Mouse (Mus musculus) embryonic facial prominence, embryonic 10.5 days (tissue): ENCODE measurements at regions not wholly inside any gene's neighbourhood (a gene's known extent, or its start where the extent isn't known, plus 50 kb on each side); places are given as distances from the start of the nearest gene placed in this dataset.
"Not testable (repeated sequence)": the region's sequence is repeated elsewhere in the genome, so short reads cannot be mapped to it uniquely, and the experiment has no call there.

Source experiments
- DNase-seq: peaks from one replicate; pipeline ENCODE4 v3.0.0-alpha.2; 2017; ENCODE audit warnings: low spot score
- H3K27ac ChIP-seq: fragments of 300-500 bp; sonication (generic); replicated peaks from 2 replicates; pipeline ENCODE4 v1.5.1; 2016; ENCODE audit warnings: mild to moderate bottlenecking
- H3K27me3 ChIP-seq: fragments of 300-500 bp; sonication (generic); replicated peaks from 2 replicates; pipeline ENCODE4 v1.6.1; 2016; ENCODE audit warnings: low read depth, mild to moderate bottlenecking; ENCODE audit not compliant: poor library complexity, severe bottlenecking
- H3K36me3 ChIP-seq: fragments of 300-500 bp; sonication (generic); replicated peaks from 2 replicates; pipeline ENCODE4 v1.6.1; 2016; ENCODE audit warnings: mild to moderate bottlenecking, moderate library complexity
- H3K4me1 ChIP-seq: fragments of 300-500 bp; sonication (generic); 2 replicates; pipeline ENCODE4 v1.6.1; 2016
- H3K4me3 ChIP-seq: fragments of 300-500 bp; sonication (generic); 2 replicates; pipeline ENCODE4 v1.5.1; 2016; ENCODE audit warnings: mild to moderate bottlenecking, moderate library complexity
- H3K9me3 ChIP-seq: fragments of 300-500 bp; sonication (generic); 2 replicates; pipeline ENCODE4 v1.6.1; 2016; ENCODE audit warnings: mild to moderate bottlenecking
- WGBS: fragments of 180-500 bp; shearing (Covaris S2); methylation state at CpG from one replicate; pipeline ENCODE4 v1.1.7; 2016; 5-methylcytosine and 5-hydroxymethylcytosine counted together

GRCm38 (mm10) chr13:5566896-5567295 lies 294.4 kb upstream of the Klf6 start:
- Histone ChIP-seq H3K9me3 (no peaks in the 10 kb centered on the region), H3K36me3 (no peaks in the 10 kb centered on the region), H3K27ac (no peak overlapping the region), H3K4me3 (no peak overlapping the region), H3K27me3 (no peaks in the 10 kb centered on the region), H3K4me1 (no peaks in the 10 kb centered on the region)
- WGBS = 90% methylated on average over 2 of the region's 2 CpGs
- no peak for DNase-seq

- H3K27me3 ChIP-seq = no peaks in the 10 kb centered on the region
- H3K9me3 ChIP-seq = no peaks in the 10 kb centered on the region
- WGBS = 84% methylated on average over 1 of the region's 1 CpGs
- H3K4me1 ChIP-seq = no peaks in the 10 kb centered on the region
- H3K4me3 ChIP-seq = no peak overlapping the region
- no peaks in the 10 kb centered on the region for H3K36me3 ChIP-seq
- DNase-seq = no peak
- no peak overlapping the region for H3K27ac ChIP-seq
Measured at GRCm38 (mm10) chr13:5569579-5569978, 291.7 kb upstream of the Klf6 start.

DNA sequence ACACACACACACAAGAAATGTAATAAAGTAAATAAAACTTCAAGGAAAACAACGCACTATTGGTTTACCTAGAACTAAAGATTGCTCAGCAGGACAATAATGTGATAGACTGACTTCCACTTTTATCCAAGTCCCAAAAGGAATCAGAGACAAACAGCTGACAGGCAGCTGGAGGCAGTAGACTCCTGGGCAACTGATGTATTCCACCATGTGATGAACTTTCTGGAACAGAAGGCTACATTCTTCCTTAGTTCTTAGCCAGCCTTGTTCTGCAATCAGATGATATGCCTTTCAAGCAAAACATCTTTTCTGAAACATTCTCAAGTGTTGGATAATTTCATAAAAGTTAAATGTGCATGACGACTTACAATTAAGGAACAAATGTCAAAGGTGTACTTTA lies 290.9 kb upstream of the Klf6 start:
- 84% methylated on average over 2 of the region's 2 CpGs for WGBS
- Histone ChIP-seq H3K4me1 (no peaks in the 10 kb centered on the region), H3K27me3 (no peaks in the 10 kb centered on the region), H3K27ac (no peak overlapping the region), H3K4me3 (no peak overlapping the region), H3K9me3 (no peaks in the 10 kb centered on the region), H3K36me3 (no peaks in the 10 kb centered on the region)
- DNase-seq = no peak

- no peaks in the 10 kb centered on the region for H3K27me3 ChIP-seq
- H3K27ac ChIP-seq = no peak overlapping the region
- 83% methylated on average over 5 of the region's 5 CpGs for WGBS
- no peaks in the 10 kb centered on the region for H3K4me1 ChIP-seq
- no peak for DNase-seq
- no peaks in the 10 kb centered on the region for H3K9me3 ChIP-seq
- no peak overlapping the region for H3K4me3 ChIP-seq
- H3K36me3 ChIP-seq = no peaks in the 10 kb centered on the region
Measured at GRCm38 (mm10) chr13:5576568-5576967, 284.7 kb upstream of the Klf6 start.

- not testable (repeated sequence) for H3K27me3 ChIP-seq
Measured at GRCm38 (mm10) chr13:5583681-5584080, 277.6 kb upstream of the Klf6 start.

DNA sequence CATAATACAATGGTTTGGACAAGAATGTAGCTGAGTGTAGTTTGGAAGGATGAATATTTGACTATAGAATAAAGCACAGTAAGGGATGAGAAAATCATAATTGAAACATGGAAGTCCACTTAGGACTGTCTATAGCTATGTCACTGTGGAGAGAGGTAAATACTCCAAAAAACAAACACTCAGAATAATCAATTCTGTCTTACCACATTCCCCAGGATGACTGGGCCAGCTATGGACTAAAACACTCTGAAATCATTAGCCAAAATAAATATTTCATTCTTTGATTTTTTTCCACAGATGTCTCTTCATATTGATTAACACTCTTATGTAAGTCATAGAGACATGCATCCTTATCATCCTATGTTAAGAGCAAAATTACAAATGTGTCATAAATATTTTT lies 274.1 kb upstream of the Klf6 start:
- Histone ChIP-seq H3K27ac (no peak overlapping the region), H3K27me3 (no peaks in the 10 kb centered on the region), H3K4me3 (no peak overlapping the region), H3K9me3 (no peaks in the 10 kb centered on the region), H3K36me3 (no peaks in the 10 kb centered on the region), H3K4me1 (no peaks in the 10 kb centered on the region)
- no peak for DNase-seq

More at GRCm38 (mm10) chr13:5583681-5584080, 277.6 kb upstream of the Klf6 start:
- not testable (repeated sequence) for H3K4me1 ChIP-seq, H3K9me3 ChIP-seq, H3K27ac ChIP-seq, H3K36me3 ChIP-seq, DNase-seq, H3K4me3 ChIP-seq
- 90% methylated on average over 7 of the region's 7 CpGs for WGBS

GRCm38 (mm10) chr13:5591286-5591685 lies 270.0 kb upstream of the Klf6 start:
- Histone ChIP-seq H3K27me3 (no peaks in the 10 kb centered on the region), H3K36me3 (no peaks in the 10 kb centered on the region), H3K4me1 (no peaks in the 10 kb centered on the region), H3K9me3 (no peaks in the 10 kb centered on the region), H3K27ac (no peak overlapping the region), H3K4me3 (no peak overlapping the region)
- DNase-seq = no peak
- 74% methylated on average over 2 of the region's 2 CpGs for WGBS

DNA sequence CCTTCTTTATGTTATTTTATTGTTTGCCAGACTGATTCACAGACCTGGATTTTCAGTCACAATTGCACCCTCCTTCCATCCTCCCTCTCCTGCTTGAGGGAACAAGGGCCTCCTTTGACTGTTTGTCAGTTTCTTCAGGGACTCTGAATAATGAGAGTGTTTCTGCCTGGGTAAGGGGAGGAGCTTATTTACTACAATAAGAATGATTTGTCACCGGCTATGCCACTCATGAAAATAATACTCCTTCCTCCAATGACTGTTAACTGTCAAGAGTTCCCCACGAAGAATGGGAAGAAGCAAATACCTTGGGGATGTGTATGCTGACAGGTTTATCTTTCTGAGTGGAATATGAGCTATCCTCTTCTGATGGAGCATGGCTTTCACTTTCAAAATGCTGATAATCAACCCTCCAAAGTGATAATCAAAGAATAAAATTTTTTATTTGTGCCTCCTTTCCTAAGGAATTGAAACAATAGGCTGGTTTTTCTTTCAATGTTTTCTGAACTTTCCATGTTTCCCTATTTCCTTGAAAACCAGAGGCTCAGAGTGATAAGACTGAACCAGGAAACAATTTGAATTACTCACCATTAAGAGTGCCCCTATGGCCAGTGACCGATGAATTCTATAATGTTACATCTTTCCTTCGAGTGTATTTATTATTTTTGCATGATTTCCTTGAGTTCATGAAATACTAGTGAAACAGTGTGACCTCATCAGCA lies 269.3 kb upstream of the Klf6 start:
- DNase-seq = no peak
- Histone ChIP-seq H3K27ac (no peak overlapping the region), H3K9me3 (no peaks in the 10 kb centered on the region), H3K4me3 (no peak overlapping the region), H3K36me3 (no peaks in the 10 kb centered on the region), H3K27me3 (no peaks in the 10 kb centered on the region), H3K4me1 (no peaks in the 10 kb centered on the region)
- WGBS = 64% methylated on average over 4 of the region's 4 CpGs

GRCm38 (mm10) chr13:5592556-5593061 lies 268.7 kb upstream of the Klf6 start:
- no peaks in the 10 kb centered on the region for H3K27me3 ChIP-seq
- H3K4me1 ChIP-seq = no peaks in the 10 kb centered on the region
- H3K27ac ChIP-seq = no peak overlapping the region
- no peak overlapping the region for H3K4me3 ChIP-seq
- H3K36me3 ChIP-seq = no peaks in the 10 kb centered on the region
- no peak for DNase-seq
- H3K9me3 ChIP-seq = no peaks in the 10 kb centered on the region
- 80% methylated on average over 3 of the region's 3 CpGs for WGBS

GRCm38 (mm10) chr13:5601648-5602047 lies 259.6 kb upstream of the Klf6 start:
- Histone ChIP-seq H3K4me1 (peaks cover 10% of the 10 kb centered on the region), H3K9me3 (no peaks in the 10 kb centered on the region), H3K27ac (no peak overlapping the region), H3K36me3 (no peaks in the 10 kb centered on the region), H3K4me3 (no peak overlapping the region), H3K27me3 (no peaks in the 10 kb centered on the region)
- DNase-seq = no peak
- WGBS = 90% methylated on average over 1 of the region's 1 CpGs

DNA sequence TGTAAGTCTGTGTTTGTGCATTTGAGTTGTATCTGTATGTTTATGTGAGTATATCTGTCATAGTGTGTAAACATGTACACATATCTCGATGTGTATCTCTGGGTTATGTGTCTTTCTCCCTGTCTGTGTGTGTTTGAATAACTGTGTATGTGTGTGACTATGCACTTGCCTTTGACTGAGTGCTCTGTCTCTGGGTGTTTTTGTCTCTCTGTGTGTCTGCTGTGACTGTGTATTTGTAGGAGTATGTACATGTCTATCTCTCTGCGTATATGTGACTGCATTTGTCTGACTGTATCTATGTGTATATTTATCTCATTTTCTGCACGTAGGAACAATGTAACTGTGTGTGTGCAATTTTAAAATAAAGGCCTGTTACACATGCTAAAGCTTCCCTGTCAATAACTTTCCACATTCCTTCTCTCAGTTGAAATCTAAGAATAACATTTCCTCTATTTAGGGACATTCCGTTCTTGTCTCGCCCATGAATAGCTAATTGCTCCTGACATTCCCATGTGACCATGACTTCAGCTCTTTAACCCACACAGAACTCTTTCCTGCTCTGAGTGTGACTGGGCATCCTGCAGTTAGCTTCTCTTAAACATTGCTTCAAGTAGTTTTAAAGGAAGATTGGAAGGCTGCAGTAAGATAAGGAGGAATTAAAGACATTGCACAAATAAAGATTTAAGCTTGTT lies 257.2 kb upstream of the Klf6 start:
- DNase-seq = peak; percentile 14
- no peak overlapping the region for H3K27ac ChIP-seq
- no peaks in the 10 kb centered on the region for H3K36me3 ChIP-seq
- H3K4me3 ChIP-seq = no peak overlapping the region
- no peaks in the 10 kb centered on the region for H3K27me3 ChIP-seq
- no peaks in the 10 kb centered on the region for H3K9me3 ChIP-seq
- WGBS = 50% methylated on average over 5 of the region's 5 CpGs
- peaks cover 10% of the 10 kb centered on the region for H3K4me1 ChIP-seq

- Histone ChIP-seq H3K27ac (no peak overlapping the region), H3K4me1 (peaks cover 10% of the 10 kb centered on the region), H3K4me3 (no peak overlapping the region), H3K27me3 (no peaks in the 10 kb centered on the region), H3K9me3 (no peaks in the 10 kb centered on the region), H3K36me3 (no peaks in the 10 kb centered on the region)
- no peak for DNase-seq
Measured at GRCm38 (mm10) chr13:5605418-5605817, 255.9 kb upstream of the Klf6 start.

- whole genome bisulfite sequencing = 86% methylated on average over 4 of the region's 4 CpGs
- H3K4me3 ChIP-seq = no peak overlapping the region
- no peaks in the 10 kb centered on the region for H3K9me3 ChIP-seq
- no peak overlapping the region for H3K27ac ChIP-seq
- H3K36me3 ChIP-seq = no peaks in the 10 kb centered on the region
- no peaks in the 10 kb centered on the region for H3K27me3 ChIP-seq
- no peak for DNase-seq
- H3K4me1 ChIP-seq = peaks cover 10% of the 10 kb centered on the region
Measured at GRCm38 (mm10) chr13:5607462-5607861, 253.8 kb upstream of the Klf6 start.
